Mouse (Mus musculus) midbrain, embryonic 10.5 days (tissue): ENCODE data around the gene Pdlim1. TPM values are rescaled to one million over a fixed set of nuclear protein-coding genes. Genes with fewer than 3 reads are reported as not detected.

ENCODE experiments used
- DNase-seq: peaks from one replicate; pipeline ENCODE4 v3.0.0-alpha.2; 2017; ENCODE audit warnings: low spot score
- H3K27ac ChIP-seq: fragments of 300-500 bp; sonication (generic); replicated peaks from 2 replicates; pipeline ENCODE4 v1.5.1; 2016; ENCODE audit warnings: mild to moderate bottlenecking
- H3K27me3 ChIP-seq: fragments of 300-500 bp; sonication (generic); 2 replicates; pipeline ENCODE4 v1.6.1; 2016; ENCODE audit warnings: low read depth, mild to moderate bottlenecking; ENCODE audit not compliant: poor library complexity, severe bottlenecking
- H3K36me3 ChIP-seq: fragments of 300-500 bp; sonication (generic); 2 replicates; pipeline ENCODE4 v1.6.1; 2016; ENCODE audit warnings: mild to moderate bottlenecking, moderate library complexity
- H3K4me1 ChIP-seq: fragments of 300-500 bp; sonication (generic); 2 replicates; pipeline ENCODE4 v1.6.1; 2016
- H3K4me3 ChIP-seq: fragments of 300-500 bp; sonication (generic); 2 replicates; pipeline ENCODE4 v1.5.1; 2016; ENCODE audit warnings: mild to moderate bottlenecking, moderate library complexity
- H3K9me3 ChIP-seq: fragments of 300-500 bp; sonication (generic); replicated peaks from 2 replicates; pipeline ENCODE4 v1.6.1; 2016; ENCODE audit warnings: mild to moderate bottlenecking
- WGBS: fragments of 180-500 bp; shearing (Covaris S2); methylation state at CpG from one replicate; pipeline ENCODE4 v1.1.7; 2016; 5-methylcytosine and 5-hydroxymethylcytosine counted together
- polyA plus RNA-seq: library from polyadenylated mRNA; unstranded; fragments of >200 nt; fragmentation: Nextera tagmentation; extraction: Ambion mirVana; gene quantifications from 2 replicates; pipeline ENCODE4 v1.2.1, GENCODE M21; 2016

Pdlim1 gene
- 97.3 and 109 TPM in 2 replicates for polyA plus RNA-seq

GRCm38 (mm10) chr19:40271308-40271892 lies at the start of gene Pdlim1:
Gene Pdlim1, minus strand, starts transcription at chr19:40271842.
- no peaks in the 10 kb centered on the region for H3K9me3 ChIP-seq
- peak within 1 kb of the TSS; percentile 72 for H3K4me3 ChIP-seq
- H3K27me3 ChIP-seq, result peaks cover 52% of the 10 kb centered on the region
- DNase-seq, result peak; percentile 80
- H3K27ac ChIP-seq, result peak within 1 kb of the TSS; percentile 86
- peaks cover 36% of the 10 kb centered on the region for H3K4me1 ChIP-seq
- H3K36me3 ChIP-seq, result no peaks in the 10 kb centered on the region
- under 1% methylated on average over 51 of the region's 54 CpGs for WGBS

GRCm38 (mm10) chr19:40319199-40319598 lies 47.6 kb upstream of the Pdlim1 start:
- WGBS, result 78% methylated on average over 3 of the region's 3 CpGs
- 0 out of 2 replicates have a peak, but pooled peaks cover 2% of the 10 kb centered on the region for H3K36me3 ChIP-seq
- DNase-seq, result no peak
- H3K4me1 ChIP-seq, result peaks cover 18% of the 10 kb centered on the region
- H3K9me3 ChIP-seq, result no peaks in the 10 kb centered on the region
- H3K4me3 ChIP-seq, result no peak overlapping the region
- H3K27me3 ChIP-seq, result no peaks in the 10 kb centered on the region
- no peak overlapping the region for H3K27ac ChIP-seq

GRCm38 (mm10) chr19:40318511-40318910 lies 46.9 kb upstream of the Pdlim1 start:
- peaks cover 16% of the 10 kb centered on the region for H3K4me1 ChIP-seq
- WGBS, result 10% methylated on average over 6 of the region's 6 CpGs
- no peaks in the 10 kb centered on the region for H3K9me3 ChIP-seq
- H3K27me3 ChIP-seq, result no peaks in the 10 kb centered on the region
- H3K4me3 ChIP-seq, result no peak overlapping the region
- H3K36me3 ChIP-seq, result 0 out of 2 replicates have a peak, but pooled peaks cover 2% of the 10 kb centered on the region
- no peak overlapping the region for H3K27ac ChIP-seq
- no peak for DNase-seq

- H3K27ac ChIP-seq, result no peak overlapping the region
- H3K9me3 ChIP-seq, result no peaks in the 10 kb centered on the region
- no peak for DNase-seq
- 71% methylated on average over 4 of the region's 4 CpGs for WGBS
- H3K4me1 ChIP-seq, result peaks cover 16% of the 10 kb centered on the region
- no peak overlapping the region for H3K4me3 ChIP-seq
- 0 out of 2 replicates have a peak, but pooled peaks cover 2% of the 10 kb centered on the region for H3K36me3 ChIP-seq
- no peaks in the 10 kb centered on the region for H3K27me3 ChIP-seq
These were observed 45.4 kb upstream of the Pdlim1 start for GRCm38 (mm10) chr19:40317001-40317400.

GRCm38 (mm10) chr19:40314252-40314651 lies 42.6 kb upstream of the Pdlim1 start:
- no peaks in the 10 kb centered on the region for H3K9me3 ChIP-seq

GRCm38 (mm10) chr19:40311631-40312030 lies 40.0 kb upstream of the Pdlim1 start:
- H3K4me1 ChIP-seq, result peaks cover 8% of the 10 kb centered on the region
- no peak for DNase-seq
- H3K27me3 ChIP-seq, result no peaks in the 10 kb centered on the region
- WGBS, result 94% methylated on average over 8 of the region's 8 CpGs
- H3K27ac ChIP-seq, result no peak overlapping the region
- H3K9me3 ChIP-seq, result no peaks in the 10 kb centered on the region
- no peak overlapping the region for H3K4me3 ChIP-seq
- H3K36me3 ChIP-seq, result peaks cover 13% of the 10 kb centered on the region; the same call in 1 of the 2 replicates

More at GRCm38 (mm10) chr19:40314252-40314651, 42.6 kb upstream of the Pdlim1 start:
- WGBS, result 93% methylated on average over 11 of the region's 11 CpGs
- no peak for DNase-seq
- Histone ChIP-seq H3K27me3 (no peaks in the 10 kb centered on the region), H3K4me1 (peaks cover 16% of the 10 kb centered on the region), H3K4me3 (no peak overlapping the region), H3K36me3 (peaks cover 13% of the 10 kb centered on the region; the same call in 1 of the 2 replicates), H3K27ac (no peak overlapping the region)

- H3K36me3 ChIP-seq, result peaks cover 13% of the 10 kb centered on the region; the same call in 1 of the 2 replicates
- H3K27me3 ChIP-seq, result no peaks in the 10 kb centered on the region
- no peak for DNase-seq
- H3K9me3 ChIP-seq, result no peaks in the 10 kb centered on the region
- no peak overlapping the region for H3K4me3 ChIP-seq
- no peak overlapping the region for H3K27ac ChIP-seq
- WGBS, result 86% methylated on average over 15 of the region's 15 CpGs
- H3K4me1 ChIP-seq, result peaks cover 12% of the 10 kb centered on the region
These were observed 38.9 kb upstream of the Pdlim1 start for GRCm38 (mm10) chr19:40310410-40311130.

GRCm38 (mm10) chr19:40309911-40310310 lies 38.3 kb upstream of the Pdlim1 start:
- H3K36me3 ChIP-seq, result peaks cover 13% of the 10 kb centered on the region; the same call in 1 of the 2 replicates
- DNase-seq, result no peak
- WGBS, result 92% methylated on average over 12 of the region's 12 CpGs
- no peak overlapping the region for H3K4me3 ChIP-seq
- H3K27me3 ChIP-seq, result no peaks in the 10 kb centered on the region
- peaks cover 12% of the 10 kb centered on the region for H3K4me1 ChIP-seq
- no peak overlapping the region for H3K27ac ChIP-seq
- H3K9me3 ChIP-seq, result no peaks in the 10 kb centered on the region

GRCm38 (mm10) chr19:40307550-40307949 lies 35.9 kb upstream of the Pdlim1 start:
- Histone ChIP-seq H3K4me3 (no peak overlapping the region), H3K36me3 (peaks cover 13% of the 10 kb centered on the region; the same call in 1 of the 2 replicates), H3K4me1 (peaks cover 12% of the 10 kb centered on the region), H3K27me3 (no peaks in the 10 kb centered on the region), H3K27ac (no peak overlapping the region), H3K9me3 (no peaks in the 10 kb centered on the region)
- WGBS, result 94% methylated on average over 7 of the region's 7 CpGs
- no peak for DNase-seq

GRCm38 (mm10) chr19:40306631-40307030 lies 35.0 kb upstream of the Pdlim1 start:
- Histone ChIP-seq H3K27ac (no peak overlapping the region), H3K4me3 (no peak overlapping the region), H3K27me3 (no peaks in the 10 kb centered on the region), H3K36me3 (peaks cover 13% of the 10 kb centered on the region; the same call in 1 of the 2 replicates), H3K9me3 (no peaks in the 10 kb centered on the region), H3K4me1 (peaks cover 12% of the 10 kb centered on the region)
- WGBS, result 58% methylated on average over 2 of the region's 2 CpGs
- DNase-seq, result no peak

- no peaks in the 10 kb centered on the region for H3K9me3 ChIP-seq
- peaks cover 8% of the 10 kb centered on the region; the same call in 1 of the 2 replicates for H3K36me3 ChIP-seq
- H3K4me1 ChIP-seq, result peaks cover 12% of the 10 kb centered on the region
- no peak overlapping the region for H3K27ac ChIP-seq
- no peaks in the 10 kb centered on the region for H3K27me3 ChIP-seq
- DNase-seq, result no peak
- H3K4me3 ChIP-seq, result no peak overlapping the region
- 79% methylated on average over 7 of the region's 7 CpGs for WGBS
These were observed 33.8 kb upstream of the Pdlim1 start for GRCm38 (mm10) chr19:40305456-40305855.

- Histone ChIP-seq H3K4me1 (peaks cover 12% of the 10 kb centered on the region), H3K36me3 (no peaks in the 10 kb centered on the region), H3K27ac (no peak overlapping the region; the same call in 1 of the 2 replicates), H3K9me3 (no peaks in the 10 kb centered on the region), H3K27me3 (no peaks in the 10 kb centered on the region), H3K4me3 (no peak overlapping the region)
- 88% methylated on average over 9 of the region's 9 CpGs for WGBS
- DNase-seq, result no peak
These were observed 31.3 kb upstream of the Pdlim1 start for GRCm38 (mm10) chr19:40302916-40303315.

GRCm38 (mm10) chr19:40302477-40302876 lies 30.8 kb upstream of the Pdlim1 start:
- no peaks in the 10 kb centered on the region for H3K36me3 ChIP-seq
- no peaks in the 10 kb centered on the region for H3K9me3 ChIP-seq
- DNase-seq, result no peak
- H3K27ac ChIP-seq, result no peak overlapping the region
- no peaks in the 10 kb centered on the region for H3K27me3 ChIP-seq
- 95% methylated on average over 5 of the region's 5 CpGs for WGBS
- peaks cover 16% of the 10 kb centered on the region for H3K4me1 ChIP-seq
- no peak overlapping the region for H3K4me3 ChIP-seq
